Mouse (Mus musculus) gonadal fat pad, adult 2 months (tissue): ENCODE results near the gene Hist1h2ac. TPM values are rescaled to one million over a fixed set of nuclear protein-coding genes. Genes with fewer than 3 reads are reported as not detected.
"Not testable (repeated sequence)": the region's sequence is repeated elsewhere in the genome, so short reads cannot be mapped to it uniquely, and the experiment has no call there.

Experiments
- DNase-seq: peaks from one replicate; pipeline ENCODE4 v3.0.0-alpha.2; 2012; ENCODE audit warnings: low read depth
- polyA plus RNA-seq: library from polyadenylated mRNA; depleted of rRNA; stranded (reverse); fragments of >200 nt; gene quantifications from 2 replicates; pipeline ENCODE4 v1.2.3, GENCODE M21; 2012; rRNA removed

The Hist1h2ac gene
- polyA plus RNA-seq, result 0.32 and 0.63 TPM in 2 replicates

DNA sequence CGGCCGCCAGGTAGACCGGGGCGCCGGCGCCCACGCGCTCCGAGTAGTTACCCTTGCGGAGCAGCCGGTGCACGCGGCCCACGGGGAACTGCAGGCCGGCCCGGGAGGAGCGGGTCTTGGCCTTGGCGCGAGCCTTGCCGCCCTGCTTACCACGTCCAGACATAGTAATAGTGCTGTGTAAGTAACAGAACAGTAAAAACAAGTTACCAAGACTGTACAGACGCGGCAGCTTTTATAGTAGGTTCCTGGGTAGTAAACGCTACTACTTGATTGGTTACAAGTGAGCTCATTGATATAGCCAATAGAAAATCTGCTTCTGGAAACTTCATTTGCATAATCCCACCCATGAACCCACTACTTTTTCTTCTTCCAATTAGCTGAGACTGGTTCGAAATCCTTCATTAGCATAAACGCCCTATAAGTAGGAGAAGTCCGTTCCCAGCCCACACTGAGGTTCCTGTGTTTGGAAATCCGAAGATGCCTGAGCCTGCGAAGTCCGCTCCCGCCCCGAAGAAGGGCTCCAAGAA lies at the start of gene Hist1h2ac, which contains the start of gene Hist1h2bc:
Gene Hist1h2ac (minus strand): TSS at position 194 of the 527 bp plus-strand sequence.
Gene Hist1h2bc (plus strand): TSS at position 445 of the 527 bp plus-strand sequence.
- peak; percentile 95 for DNase-seq

DNA sequence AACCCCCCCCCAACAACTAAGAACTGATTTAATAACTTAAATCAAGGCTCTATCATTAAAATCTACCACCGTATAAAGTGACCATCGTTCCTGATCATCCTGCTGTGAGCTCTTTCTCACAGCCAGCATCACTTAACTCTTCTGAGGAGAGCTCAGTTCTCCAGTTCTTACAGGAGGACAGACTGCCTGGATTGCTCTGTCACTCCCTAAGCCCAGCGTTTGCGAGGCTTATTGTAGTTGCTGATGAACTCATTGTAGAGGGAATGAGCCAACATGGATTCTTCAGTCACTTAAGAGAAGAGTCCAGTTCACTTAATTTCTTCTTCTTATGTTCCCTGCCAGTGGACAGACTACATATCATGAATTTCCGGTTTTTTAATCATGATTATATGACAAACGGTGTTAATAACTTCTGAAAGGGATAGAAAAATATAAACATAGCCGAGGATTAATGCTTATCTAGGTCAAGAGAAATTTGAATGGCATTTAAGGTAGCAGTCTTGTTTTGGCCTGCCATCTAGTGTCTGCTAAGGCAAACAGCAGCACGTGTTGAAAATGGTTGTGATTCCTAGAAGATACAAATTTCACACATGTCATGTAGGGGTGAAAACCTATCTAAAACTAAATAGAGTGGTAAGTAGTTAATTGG lies 48.5 kb upstream of the Hist1h2ac start:
- DNase-seq, result no peak

DNA sequence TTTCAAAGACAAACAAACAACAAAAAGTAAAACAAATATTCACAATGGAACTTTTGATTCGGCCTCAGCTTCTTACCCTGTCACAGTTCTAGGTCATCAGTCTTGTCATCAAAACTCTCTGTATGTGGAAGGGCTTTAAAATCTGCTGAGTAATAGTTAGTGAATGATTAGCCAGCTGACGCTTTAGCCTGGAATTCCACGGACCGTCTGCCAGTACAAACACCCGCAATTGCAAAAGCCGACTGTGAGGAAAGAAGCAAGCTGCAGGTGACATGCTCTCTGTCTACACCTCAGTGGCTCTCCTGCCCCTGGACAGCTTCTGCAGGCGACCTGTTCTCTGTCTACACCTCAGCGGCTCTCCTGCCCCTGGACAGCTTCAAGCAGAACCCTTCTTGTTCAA lies 46.7 kb upstream of the Hist1h2ac start:
- no peak for DNase-seq

DNA sequence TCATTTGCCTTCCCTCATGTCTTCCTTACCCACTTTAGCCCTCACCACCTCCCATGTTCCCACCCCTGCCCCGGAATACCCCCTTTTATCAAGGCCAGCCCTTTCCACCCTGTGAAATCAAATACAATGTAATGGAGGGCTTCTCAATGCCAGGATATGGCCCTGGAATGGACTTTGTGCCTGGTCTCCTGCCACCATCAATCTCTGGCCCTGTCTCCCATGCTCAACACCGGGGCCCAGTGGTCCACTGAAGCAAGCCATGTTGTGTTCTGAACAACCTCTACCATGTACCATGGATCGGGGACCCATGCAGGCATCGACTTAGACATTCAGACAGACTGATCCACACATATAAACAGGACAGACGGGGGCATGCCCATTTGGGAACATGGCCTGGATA lies 46.0 kb upstream of the Hist1h2ac start:
- no peak for DNase-seq

DNA sequence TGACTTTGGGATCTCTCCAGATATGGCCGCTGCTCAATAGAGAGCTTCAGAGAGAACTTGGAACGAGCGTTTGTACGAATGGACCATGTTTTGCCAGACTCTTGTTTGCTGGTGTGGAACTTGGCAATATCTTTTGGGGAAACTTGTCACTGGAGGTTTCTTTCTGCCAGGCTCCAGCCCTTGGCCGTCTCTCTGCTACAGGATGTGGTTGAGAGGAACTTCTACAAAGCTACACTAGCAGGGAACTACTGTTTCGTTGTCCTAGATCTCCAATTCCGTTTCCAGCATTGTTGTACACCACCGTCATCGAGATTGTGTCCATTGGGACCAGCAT lies 45.4 kb upstream of the Hist1h2ac start:
- no peak for DNase-seq

DNA sequence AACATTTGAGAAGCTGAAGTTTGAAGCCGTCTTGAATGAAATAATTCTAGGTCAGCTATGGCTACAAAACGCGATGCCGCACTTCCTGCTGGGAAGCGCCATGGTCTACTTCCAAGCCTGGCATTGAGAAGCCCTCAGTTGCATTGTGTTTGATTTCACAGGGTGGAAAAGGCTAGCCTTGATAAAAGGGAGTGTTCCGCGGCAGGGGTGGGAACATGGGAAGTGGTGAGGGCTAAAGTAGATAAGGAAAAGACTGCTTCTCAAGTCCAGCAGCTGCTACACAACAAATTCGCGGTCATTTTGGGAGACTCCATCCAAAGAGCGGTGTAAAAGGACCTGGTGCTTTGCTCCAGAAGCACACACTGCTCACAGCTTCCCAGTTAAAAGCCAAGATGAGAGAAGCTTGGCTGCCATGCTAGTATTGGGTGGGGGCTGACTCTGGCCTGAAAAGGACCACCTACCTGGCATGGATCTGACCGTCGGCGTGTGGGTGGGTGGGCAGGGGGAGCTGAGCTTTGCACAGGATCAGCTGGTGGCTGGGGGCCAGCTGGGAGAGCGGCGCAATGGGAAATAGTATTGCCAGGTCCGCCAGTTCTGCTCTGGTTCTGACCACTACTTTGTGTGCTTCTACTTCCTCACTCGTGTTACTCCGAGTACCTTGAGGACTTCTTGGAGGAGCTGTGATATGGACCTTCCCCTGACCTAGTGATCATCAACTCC lies 44.9 kb upstream of the Hist1h2ac start:
- DNase-seq, result no peak

DNA sequence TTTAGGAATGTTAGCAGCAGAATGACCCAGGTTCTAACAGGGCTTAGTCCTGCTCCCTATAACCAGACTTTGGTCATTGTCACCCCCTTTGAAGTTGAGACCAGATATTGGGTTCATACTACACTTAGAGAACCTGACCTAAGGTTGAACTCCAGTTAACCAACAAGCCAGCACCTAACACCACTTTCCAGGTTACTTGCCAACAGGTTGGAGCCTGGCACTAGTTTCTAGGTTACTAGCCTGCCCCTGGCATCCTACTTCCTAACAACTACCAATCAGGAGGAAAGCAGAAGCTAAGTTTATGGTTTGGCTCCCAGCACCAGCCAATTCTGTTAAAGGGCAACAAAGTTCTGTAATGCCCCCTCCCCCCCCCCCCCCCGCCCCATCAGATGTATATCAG lies 41.5 kb upstream of the Hist1h2ac start:
- no peak for DNase-seq

DNA sequence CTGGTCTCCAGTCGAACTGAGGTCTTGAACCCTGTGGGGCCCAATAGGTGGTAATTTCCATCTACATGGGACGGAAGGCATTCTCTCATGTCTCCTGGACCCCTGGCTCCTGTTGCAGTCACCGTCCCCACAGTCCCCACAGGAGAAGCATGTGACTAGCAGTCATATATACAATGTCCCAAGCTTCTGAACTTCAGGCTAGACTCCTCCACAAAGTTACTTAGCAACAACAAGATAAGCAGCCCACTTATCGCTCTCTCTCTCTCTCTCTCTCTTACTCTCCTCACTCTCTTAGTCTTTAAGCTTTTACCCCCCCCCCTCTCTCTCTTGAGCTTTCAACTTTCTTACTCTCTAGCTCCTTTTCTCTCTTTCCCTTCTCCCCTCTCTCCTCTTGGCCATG lies 40.5 kb upstream of the Hist1h2ac start:
- no peak for DNase-seq

DNA sequence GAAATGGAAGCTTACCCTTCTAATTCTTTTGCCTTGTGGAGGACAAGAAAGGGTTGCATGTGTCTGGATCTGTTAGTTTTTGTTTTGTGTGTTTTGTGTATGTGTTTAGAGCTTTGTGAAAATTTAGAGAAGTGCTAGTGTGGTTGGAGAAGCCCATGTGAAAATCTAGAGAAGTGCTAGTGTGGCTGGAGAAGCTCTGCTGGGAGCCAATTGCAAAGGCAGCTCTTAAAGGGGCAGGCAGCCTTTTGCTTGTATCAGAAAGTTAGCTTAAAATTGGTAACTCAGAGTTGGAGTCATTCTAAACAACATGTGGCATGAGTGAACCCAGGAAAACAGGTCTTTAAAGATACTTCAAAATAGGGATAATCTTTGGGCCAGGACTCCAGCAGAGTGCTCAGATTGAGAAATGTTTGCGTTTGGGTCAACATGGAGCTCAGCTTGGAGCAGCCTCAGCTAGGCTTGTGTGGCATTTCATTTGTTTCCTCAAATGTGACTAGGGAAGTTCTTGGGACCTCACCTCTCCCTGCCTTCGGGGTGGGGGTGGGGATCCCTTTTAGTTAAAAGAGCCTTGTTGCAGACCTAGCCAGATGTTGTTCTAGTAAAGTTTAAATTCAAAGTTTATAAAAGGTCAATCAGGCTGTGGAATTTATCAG lies 34.0 kb upstream of the Hist1h2ac start:
- not testable (repeated sequence) for DNase-seq

DNA sequence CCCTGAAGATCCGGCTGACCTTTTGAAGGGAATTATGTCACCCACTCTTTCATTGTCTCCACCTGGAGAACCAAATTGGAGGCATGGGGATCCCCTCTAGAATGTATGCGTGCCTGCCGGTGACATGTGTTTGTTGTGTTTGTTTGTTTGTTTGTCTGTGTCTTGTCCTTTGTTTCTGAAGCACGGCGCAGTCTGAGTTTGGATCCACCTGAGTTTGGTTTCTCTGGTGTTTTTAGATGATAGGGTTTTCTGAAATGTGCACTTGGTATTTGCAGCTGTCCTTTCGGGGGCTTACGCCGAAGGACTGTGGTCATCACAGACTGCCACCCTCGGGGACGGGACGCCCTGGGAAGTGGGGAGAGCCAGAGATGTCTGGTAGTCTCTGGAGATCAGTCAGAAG lies 33.4 kb upstream of the Hist1h2ac start:
- DNase-seq, result no peak

DNA sequence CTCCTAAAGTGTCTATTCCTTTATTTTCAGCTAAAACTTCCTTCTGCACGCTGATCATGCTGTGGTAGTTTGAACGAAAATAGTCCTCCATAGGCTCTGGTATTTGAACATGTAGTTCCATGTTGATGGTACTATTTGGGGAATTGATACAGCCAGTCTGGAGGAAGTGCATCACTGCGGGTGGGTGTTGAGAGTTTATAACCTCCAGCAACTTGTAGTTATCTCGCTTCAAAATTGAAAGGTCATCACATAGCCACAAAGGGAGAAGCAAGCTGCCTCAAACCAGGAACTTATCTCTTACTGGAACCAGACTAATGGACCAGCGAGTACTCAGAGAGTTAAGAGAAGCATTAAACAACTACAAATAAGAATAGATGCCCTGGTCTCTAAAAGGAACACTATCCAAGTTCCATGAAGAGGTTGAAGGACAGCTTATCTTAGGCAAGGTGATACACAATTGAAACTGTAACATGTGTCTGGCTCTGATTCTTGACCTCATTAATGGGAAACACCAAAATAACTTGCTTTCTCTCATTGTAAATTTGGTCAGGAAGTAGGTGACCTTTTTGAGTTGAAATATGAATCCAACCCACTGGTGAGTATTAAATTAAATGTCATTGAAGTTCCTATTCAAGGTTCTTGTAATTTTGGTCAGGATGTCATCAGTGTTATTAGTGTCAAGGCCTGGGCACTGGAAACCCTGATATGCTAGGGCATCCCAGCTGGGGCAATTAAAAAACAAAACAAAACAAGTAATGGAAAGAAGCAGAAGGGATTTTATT lies 32.7 kb upstream of the Hist1h2ac start:
- DNase-seq, result no peak

DNA sequence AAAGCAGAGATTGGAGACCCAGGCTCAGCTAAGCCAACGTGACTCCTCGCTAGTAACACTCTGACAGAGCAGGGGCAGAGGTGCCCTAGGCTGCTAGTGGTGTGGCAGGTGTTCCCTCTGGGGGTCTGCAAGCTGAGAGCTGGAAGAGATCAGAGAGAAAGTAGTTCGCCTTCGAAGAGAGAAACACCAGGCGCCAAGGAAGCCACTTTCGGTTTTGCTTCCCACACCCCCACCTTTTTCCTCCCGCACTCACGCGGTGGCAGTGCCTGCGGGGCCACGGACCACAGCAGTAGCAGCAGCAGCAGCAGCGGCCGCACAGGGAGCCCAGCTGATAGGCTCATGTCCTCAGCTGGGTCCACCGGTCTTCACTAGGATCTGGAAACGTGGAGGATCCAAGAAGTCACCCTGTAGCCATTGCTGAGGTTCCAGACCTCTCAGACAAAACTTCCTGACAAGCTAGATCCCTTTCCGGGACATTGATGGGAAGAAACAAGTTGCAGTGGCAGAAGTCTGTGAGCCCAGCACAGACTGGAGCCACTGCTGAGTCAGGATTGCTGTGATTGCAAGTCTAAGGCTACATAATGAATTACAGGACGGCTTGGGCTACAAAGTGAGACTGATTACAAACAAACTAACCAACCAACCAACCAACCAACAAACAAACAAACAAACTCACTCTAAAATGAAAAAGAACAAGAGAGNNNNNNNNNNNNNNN lies 26.8 kb upstream of the Hist1h2ac start, which contains the start of gene Hfe:
Gene Hfe (minus strand): TSS at position 481 of the 716 bp plus-strand sequence.
- DNase-seq, result no peak

DNA sequence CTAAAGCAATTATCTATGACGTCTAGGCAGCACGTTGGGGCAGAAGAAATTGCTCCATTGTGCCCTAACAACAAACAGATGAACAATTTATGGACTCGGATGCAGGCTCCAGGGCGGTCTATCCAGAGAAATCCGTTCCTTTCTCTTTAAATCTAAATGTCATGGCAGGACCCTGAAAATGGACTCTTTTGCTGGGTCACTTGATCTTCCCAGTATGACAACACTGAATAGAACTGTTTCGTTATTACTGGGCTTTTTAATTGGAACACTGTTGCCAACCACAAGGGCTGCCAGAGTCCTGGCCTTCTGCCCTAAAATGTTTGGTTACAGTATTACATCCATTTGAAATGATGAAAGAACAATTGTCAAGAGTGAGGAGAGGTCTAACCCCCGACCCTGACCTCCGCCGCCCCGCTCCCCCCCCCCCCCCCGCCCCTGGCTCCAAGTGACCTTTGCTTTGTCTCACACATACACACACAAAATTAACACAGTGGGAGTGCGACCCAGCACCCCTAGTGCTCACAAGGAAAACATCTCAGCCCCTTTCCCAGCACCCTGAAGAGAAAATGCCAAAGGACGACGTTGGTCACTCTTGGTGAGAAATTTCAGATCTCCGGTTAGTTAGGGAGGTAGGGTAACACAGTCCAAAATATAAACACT lies 26.1 kb upstream of the Hist1h2ac start:
- no peak for DNase-seq

DNA sequence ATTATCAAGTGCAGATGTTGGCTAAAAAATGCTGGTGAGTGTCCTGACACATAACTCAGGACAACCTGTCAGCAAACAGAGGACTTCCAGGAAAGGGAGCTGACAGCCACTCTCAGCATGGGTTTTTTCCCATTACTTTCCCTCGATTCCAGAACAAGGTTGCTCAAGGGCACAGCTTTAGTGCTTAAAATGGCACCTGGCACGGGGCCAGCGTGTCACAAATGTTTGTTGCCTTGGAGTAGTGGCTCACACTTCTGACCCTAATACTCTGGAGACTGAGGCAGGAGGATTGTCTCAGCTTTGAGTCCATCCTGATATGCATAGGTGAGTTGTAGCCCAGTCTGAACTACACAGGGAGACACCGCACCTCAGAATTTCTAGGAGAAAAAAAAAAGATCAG lies 24.9 kb upstream of the Hist1h2ac start:
- no peak for DNase-seq

DNA sequence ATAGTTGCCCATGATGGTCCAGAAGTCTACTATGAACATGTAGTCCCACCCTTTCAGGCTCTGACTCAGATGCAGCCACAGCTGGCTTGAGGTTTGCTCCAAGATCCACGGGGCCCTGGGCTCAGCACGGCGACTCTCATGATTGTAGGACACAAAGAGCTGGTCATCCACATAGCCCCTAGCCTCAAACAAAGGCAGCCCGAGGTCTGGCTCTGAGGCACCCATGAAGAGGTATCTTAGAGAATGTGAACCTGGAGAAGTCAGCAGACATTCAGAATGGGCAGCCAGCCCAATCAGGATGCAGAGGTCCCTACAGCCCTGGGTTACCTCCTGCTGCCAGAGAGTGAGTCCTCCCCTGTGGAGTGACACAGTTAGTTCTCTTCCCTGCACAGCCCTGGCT lies 24.3 kb upstream of the Hist1h2ac start:
- no peak for DNase-seq

DNA sequence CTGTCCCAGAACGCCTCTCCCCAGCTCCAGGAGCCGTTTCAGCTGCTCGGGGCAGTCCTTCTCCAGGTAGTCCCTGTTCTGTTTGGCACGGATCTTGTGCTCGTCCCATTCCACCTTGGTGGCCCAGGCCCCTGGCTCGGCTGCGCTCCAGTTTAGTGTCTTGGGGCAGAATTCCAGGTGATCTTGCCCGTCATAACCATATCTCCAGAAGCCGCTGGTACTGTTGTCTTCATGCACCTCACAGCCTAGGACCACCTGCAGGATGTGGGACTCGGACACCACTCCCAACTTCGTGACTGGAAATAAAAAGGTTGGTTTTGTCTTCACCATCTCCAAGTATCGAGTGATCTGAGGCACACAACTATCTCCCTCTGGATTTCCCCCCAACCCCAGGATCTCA lies 23.0 kb upstream of the Hist1h2ac start:
- DNase-seq, result no peak

DNA sequence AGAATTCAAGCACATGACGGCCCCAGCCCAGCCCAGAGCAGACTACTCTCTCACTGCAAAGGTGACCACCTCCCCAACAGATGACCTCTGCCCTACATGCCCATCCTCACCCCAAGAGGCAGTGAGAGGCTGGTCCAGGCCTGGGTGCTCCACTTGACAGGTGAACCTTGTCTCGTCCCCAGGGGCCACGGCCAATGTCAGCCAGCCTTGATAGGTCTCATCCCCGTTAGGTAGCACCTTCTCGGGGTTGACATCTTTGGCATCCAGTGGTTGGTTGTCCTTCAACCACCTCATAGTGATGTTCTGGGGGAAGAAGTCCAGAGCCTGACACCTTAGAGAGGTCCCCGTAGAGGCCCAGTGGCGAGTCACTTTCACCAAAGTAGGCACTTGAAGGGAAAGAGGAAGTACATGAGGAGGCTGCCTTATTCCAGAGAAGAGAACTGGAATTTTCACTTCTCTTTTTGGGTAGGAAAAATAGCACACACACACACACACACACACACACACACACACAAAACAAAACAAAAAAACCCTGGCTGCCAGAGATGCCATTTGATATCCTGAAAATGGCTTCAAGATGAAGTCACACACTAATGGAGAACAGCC lies 22.1 kb upstream of the Hist1h2ac start:
- no peak for DNase-seq

DNA sequence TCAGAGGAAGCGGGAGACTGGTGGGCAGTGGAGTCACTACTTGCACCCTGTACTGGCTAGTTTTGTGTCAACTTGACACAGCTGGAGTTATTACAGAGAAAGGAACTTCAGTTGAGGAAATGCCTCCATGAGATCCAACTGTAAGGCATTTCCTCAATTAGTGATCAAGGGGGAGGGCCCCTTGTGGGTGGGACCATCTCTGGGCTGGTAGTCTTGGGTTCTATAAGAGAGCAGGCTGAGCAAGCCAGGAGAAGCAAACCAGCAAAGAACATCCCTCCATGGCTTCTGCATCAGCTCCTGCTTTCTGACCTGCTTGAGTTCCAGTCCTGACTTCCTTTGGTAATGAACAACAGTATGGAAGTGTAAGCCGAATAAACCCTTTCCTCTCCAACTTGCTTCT lies 19.1 kb upstream of the Hist1h2ac start:
- not testable (repeated sequence) for DNase-seq

DNA sequence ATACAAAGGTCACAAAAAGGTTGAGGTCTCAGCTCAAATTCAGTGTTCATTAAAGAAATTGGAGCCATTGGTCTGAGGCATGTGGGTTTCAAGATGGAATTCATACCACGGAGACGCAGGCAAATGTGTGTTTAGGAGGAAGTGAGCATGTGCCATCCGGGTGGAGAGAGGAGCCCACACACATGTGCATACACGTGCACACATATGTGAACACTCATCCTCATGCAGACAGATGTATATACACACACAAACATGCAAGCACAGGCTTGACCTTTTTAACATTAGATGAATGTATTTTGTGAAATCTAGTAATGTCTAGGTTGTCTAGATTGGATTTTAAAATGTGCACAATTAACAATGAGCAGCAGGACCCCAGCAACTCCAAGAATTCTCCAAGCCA lies 18.5 kb upstream of the Hist1h2ac start:
- DNase-seq, result no peak

DNA sequence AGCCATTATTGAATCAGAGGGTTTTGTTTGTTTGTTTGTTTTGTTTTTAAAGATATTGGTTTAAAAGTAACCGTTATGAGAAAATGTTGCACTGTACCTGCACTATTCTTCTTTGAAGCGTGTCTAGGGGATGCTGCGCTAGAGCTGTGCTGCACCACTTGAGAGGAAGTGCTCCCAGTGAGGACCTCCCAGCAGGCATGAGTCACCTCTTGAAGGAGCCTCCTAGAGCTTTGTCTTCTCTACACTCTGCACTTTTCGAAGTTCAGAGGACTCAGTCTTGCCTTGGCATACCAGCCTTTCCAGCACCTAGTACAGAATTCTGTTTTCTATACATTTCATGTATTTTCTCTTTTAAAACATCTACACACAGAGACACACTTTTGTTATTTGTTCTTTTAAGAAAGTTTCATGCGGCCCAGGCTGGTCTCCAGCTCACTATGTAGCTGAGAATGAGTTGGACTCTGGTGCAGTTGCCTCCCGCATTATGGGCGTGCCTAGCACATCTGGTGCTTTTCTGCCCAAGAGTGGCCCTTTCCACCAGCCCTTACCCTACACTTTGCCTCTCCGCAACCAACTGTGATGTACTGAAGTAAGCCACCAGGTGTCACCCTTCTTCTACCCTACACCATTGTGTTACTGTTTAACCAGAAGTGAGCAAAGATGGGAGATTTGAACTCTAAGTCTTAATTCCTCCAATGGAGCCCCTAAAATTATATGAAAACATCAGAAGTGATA lies 17.2 kb upstream of the Hist1h2ac start:
- DNase-seq, result no peak
